Mouse (Mus musculus): ENCODE results near the gene Plet1. TPM values are rescaled to one million over a fixed set of nuclear protein-coding genes. Genes with fewer than 3 reads are reported as not detected.

Gene Plet1
- total RNA-seq, 4 experiments from 2014 or later = 0.87 to 2.5 (median 1.8) TPM

DNA sequence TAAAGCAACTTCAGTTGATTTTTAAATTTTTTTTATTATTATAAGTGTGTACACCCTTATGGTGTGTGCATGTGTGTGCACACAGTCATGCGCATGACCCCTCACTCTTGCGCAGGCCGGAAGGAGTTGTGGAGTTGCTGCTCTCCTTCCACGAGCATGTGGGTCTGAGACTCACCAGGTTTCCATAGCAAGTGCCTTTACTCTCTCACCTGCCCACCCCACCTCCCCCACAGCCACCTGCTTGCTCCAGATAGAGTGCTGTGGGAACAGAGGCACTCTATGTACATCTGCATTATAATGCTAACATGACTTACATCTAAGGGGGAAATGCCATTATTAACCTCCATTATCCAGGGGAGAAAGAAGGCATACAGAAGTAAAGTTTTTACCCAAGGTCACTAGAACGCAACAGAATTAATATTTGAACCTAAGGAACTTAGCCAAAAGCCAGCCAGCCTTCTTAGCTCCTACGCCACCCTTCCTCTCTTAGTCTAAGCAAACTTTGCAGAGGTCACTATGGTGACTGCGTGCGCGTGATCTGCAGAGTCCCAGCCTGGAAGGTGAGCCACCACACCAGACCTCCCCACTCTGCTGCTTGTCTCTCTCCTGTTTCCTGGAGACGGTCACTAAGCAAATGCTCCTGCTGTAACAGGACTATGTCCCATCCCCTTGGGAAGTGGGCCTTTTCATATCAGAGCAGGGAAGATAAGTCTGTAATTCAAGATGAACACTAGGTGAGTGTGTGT, 1.3 kb downstream of the Plet1 start:
- DNase-seq (ENCODE audit: low spot score) = no peak

DNA sequence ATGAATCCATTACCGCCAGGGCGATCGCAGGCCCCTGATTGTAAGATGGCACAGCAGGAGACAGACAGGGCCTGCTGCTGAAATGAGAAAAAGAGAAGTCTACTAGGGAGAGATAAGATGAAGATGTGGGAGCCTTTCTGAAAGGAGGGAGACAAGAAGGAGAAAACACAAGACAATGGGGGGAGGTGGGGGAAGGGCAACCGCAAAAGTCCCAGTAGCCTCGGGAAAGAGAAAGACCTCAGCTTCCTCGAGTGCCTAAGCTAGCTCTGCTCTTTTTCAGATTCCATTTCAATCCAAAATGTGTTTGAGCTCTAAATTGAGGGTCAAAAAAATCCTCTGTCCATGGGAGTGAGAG, 1.8 kb downstream of the Plet1 start:
- DNase-seq (ENCODE audit: low spot score) = no peak

DNA sequence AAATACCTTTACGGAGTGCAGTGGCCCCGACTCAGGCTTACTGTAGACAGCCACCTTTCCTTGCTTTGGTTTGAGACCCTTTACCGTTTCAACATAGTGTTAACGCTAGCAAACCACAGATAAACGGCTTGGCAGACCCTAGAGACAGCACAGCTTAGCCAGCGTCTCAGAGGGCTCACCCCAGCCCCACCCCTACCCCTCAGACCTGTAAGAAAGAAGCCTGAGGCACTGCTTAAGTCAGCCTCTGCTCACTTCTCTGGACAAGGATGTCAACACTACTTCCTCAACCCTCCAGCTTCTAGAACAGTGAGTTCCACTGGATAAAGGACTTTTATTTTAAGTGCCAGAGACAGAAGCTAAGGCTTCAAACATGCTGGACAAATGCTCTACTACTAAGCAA, 2.2 kb downstream of the Plet1 start:
- no peak for DNase-seq (ENCODE audit: low spot score)

DNA sequence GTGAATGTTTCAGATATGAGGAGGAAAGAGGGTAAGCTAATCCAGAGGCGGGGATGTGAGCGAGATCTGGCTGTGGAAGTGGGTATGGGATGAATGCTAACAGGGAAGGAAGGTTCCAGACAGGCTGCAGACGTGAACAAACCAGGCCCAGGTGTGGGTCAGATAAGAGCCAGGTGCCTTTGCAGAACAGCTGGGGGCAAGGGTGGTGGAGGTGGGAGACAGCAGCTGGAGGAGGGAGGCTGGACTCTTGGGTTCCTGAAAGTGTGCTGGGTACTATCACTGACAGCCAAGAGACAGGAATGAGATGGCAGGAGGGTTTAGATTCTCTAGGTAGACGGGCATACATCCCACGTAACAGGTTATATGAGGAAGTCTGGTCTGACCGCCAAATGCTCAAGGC, 2.8 kb downstream of the Plet1 start:
- DNase-seq (ENCODE audit: low spot score) = no peak

DNA sequence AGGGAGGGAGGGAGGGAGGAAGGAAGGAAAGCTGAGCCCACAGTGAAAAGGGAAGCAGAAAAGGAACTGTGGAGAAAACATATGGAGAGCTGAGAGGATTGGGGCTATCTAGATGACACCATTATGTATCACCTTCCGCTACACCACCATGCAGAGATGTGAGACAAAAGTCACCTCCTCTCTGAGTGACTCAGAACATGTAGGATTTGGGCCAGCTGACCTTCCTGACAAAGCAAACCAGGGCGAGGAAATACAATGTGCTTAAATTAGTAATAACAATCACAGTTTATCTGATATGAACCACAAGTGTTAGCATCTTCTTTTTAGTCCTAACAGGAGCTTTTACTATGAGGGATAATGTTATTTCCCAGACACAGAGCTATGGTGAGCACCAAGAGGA, 3.2 kb downstream of the Plet1 start:
- no peak for DNase-seq (ENCODE audit: low spot score)

DNA sequence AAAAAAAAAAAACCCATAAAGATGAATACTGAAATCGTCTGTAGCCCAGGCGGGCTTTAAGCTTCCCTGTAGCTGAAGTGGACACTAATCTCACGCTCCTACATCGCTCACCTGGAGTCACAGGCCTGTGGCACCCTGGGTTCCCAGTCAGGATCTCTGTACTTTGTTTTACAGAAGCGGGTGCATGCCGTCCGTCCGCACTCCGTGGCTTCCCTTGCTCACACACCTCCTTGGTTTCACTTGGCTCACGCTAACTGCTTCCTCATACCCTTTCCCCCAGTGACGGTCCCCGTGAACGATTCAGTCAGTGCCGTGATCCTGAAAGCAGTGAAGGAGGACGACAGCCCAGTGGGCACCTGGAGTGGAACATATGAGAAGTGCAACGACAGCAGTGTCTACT, 4.5 kb downstream of the Plet1 start:
- DNase-seq (ENCODE audit: low spot score) = no peak

DNA sequence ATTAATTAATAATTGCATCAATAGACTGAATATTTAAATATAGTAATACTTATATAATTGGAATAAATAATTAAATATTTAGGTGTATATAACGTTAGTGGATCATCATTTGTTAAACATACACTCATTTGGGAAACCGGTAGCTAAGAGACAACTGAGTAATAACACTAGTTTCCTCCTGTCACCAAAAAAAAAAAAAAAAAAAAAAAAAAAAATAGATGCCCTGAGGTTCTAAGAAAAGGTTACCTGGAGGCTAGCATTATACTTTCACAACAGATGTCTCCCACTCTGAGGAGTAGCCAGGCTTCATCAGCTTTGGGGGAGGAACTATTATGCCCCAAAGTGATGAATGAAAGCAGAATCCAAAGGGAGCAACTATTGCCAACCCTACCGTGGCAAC, 5.5 kb downstream of the Plet1 start:
- DNase-seq (ENCODE audit: low spot score) = no peak

DNA sequence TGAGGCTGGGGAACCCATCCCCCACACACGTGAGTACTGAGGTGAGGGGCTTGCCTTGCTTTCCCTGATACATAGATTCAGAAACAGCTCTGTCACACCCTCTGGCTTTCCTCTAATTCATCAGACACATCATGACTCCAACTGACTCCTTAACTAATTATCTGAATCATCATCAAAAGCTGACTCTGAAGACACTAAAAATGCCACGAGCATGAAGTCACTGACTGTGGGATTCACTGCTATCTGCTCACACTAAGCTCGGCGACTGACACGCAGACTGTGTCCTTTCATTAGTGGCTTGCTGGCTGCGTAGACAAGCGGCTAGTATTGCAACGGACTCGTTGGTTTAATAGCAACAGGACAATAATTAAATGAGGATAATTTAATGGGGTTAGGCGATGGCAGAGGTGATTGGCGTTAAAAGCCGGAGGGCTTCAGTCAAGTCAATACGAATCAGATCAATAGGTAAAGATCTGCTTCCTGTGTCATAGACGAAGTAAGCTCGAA, 6.2 kb downstream of the Plet1 start:
- DNase-seq (ENCODE audit: low spot score) = no peak

DNA sequence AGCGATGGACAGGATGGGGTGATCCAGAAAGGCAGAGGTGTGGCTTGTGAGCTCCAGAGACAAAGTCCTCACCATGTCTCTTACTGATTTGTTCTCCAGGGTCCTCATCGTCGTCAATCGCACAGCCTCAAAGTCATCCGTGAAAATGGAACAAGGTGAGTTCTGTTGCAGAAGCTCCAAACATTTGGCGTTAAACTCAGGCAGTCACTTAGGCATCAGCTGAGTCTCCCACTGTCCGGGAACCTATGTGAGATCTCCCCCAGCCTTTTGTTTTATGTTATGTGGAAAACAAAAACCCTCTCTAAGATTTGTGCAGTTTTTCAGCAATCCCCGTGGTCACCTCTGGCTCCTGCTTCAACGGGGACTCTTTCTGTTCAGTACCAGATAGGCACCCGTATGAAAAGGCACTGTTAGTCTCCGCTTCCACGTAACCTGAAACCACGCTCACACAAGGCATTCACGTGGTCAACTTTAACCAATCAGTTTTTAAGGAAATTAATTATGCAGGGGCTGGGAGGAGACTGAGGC, 6.7 kb downstream of the Plet1 start:
- peak; percentile 31 for DNase-seq (ENCODE audit: low spot score)

DNA sequence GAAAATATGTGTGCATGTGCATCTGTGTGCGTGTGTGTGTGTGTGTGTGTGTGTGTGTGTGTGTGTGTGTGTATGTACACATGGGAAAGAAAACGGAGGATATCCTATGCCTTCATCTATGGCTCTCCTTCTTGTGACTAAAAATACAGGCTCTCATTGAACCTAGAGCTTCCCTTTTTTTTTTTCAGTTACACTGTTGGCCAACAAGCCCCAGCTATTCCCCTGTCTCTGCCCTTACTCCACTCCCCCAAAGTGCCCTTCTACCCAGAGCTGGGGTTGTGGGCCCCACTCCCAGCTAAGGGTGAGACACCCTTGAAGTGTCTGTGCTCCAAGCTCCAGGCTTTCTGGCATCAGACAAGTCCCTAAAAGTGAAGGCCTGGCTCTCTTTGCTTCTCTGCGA, 8.6 kb downstream of the Plet1 start:
- no peak for DNase-seq (ENCODE audit: low spot score)

DNA sequence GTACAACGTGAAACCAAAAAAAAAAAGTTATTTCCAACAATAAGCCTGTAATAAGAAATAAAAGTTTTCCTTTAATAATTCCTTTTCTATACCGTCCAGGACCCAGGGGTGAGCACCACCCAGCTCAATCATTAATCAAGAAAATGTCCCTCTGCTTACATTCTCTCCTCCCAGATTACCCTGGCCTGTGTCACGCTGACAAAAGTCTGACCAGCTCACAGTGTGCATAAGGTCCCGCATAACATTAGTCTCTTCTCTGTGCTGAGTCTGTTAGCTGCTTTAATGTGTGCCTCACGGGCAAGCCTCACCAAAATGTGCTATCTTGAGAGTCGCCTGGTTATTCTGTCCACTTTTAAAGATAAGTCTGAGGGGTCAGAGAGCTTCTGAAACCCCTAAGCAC, 11.1 kb downstream of the Plet1 start:
- no peak for DNase-seq (ENCODE audit: low spot score)

DNA sequence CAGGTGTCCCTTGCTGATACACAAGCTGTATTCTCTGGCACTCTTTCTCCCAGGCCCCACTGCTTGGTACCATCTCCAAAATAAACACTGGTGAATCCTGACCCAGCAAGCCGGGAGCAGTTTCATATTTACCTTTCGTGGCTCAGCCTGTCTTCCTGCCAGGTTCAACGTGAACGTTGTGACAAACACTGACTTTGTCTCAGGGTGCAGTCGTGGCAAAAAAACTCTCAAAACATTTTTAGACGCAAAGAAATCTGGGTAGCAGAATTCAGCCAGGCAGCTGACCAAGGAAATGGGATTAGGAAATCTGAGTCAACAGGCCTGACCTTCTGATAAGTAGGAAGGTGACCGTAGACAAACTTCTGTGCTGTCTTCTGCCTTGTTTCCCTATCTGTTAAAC, 13.2 kb downstream of the Plet1 start:
- DNase-seq (ENCODE audit: low spot score) = no peak

DNA sequence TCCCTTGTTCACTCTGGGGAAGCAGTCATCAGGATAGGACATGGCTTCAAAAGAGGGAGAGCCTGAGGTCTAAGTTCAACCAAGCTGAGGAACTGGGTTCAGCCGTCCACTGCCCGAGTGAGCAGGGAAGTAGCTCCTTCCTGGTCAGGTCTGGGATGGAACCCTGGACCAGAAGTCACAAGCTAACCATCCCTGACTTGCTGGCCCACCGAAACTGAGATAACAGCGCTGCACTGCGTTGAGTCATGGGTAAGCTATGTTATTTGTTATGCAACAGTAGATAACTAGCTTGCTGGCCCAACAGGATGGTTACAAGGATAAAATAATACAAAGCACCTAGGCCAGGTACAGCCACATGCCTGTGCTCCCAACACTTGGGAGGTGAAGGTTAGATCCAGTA, 21.1 kb downstream of the Plet1 start:
- no peak for DNase-seq (ENCODE audit: low spot score)

DNA sequence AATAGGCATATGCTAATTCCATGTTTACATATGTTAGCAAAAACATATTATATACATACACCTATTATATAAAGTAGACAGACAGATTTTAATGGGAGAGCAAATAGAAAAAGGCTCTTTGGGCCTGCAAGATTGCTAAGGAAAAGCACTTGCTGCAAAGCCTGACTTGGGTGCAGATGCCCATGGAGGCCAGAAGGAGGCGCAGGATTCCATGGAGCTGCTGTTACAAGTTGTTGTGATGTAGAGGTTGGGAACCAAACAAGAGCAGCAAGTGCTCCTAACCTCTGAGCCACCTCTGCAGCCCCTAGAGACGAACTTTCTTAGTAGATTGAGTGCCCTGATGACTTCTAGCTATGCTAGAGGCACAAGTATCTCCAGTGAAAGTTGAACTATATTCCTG, 24.5 kb downstream of the Plet1 start:
- no peak for DNase-seq (ENCODE audit: low spot score)

DNA sequence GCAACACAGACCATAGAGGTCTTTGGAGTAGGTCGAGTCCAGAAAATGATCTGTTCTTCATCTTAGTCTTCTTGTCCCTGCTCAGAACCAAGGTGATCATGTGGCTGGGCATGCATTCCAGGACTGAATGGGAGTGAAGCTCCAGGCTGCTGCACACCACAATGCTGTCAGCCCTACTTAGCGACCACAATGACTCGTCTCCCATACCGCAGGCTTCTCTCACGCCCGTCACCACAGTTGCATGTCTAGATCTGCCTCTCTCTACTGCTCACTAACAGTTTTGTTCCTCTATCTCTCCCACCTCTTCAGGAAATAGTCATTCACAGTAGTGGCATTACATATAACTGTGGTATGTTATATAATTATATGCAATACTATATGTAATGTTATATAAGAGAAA, 26.4 kb downstream of the Plet1 start:
- DNase-seq (ENCODE audit: low spot score) = no peak

DNA sequence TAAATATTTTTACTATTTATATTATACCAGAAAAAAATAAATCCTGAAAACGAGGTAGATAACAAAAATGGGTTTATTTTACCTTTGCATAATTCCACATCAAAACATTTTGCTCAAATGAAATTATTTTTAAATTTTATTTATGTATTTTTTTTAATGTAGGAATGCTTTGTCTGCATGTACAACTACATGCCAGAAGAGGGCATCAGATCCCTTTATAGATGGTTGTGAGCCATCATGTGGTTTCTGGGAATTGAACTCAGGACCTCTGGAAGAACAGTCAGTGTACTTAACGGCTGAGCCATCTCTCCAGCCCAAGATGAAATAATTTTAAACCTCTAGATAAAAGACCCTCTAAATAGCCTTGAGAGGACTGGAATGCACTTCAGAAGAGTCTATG, 27.2 kb downstream of the Plet1 start:
- DNase-seq (ENCODE audit: low spot score) = no peak

DNA sequence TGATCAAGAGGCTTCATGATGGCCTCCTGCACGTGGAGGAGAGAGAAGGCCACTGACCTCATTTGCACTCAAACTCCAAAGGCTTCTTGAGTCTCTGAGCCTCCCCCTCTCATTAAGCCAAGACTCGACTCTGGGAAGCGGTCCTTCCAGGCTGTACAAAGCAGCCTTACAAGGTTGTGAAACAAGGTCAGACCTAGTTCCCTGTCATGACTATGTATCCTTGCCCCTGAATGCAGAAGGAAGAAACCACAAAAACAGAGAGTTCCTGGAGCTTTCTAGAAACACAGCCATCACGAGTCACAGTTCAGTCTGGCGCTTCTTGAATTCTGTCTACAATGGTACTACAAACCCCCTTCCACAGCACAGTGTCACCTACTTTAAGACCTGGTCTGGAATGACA, 28.2 kb downstream of the Plet1 start:
- no peak for DNase-seq (ENCODE audit: low spot score)

DNA sequence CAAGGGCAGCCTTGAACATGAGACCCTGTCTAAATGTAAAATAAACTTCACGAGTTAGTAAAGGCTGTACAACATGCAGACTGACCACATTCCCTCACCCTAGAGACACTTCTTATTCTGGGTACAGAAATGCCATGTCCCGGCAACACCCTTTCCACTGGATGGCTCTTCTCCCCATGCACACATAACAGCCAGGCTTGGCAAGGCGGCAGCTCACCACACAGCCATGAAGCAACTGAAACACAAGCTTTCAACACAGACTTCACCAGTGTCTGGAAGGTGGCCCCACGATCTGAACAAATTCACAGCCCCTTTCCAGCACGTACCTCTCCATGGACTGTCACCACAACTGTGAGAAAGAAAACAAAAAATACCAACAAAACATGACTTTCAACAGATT, 30.6 kb downstream of the Plet1 start:
- DNase-seq (ENCODE audit: low spot score) = no peak

DNA sequence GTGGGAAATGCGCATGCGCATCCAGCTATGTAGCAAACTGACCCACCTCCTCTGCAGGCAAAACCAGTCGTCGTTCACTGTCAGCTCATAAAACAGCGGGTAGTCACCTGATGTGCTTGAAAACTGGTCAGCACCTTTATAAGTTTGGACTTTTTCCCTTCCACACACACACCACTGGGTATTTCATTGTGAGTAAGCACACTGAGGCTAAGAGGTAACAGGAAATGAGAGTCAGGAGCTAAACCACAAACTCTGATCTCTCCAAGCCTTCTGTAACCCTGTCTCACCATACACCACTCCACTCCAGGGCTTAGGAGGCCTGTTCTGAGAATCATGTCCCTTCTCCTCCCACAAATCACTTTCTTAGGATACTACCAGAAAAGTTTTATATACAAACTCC, 31.3 kb downstream of the Plet1 start:
- no peak for DNase-seq (ENCODE audit: low spot score)

DNA sequence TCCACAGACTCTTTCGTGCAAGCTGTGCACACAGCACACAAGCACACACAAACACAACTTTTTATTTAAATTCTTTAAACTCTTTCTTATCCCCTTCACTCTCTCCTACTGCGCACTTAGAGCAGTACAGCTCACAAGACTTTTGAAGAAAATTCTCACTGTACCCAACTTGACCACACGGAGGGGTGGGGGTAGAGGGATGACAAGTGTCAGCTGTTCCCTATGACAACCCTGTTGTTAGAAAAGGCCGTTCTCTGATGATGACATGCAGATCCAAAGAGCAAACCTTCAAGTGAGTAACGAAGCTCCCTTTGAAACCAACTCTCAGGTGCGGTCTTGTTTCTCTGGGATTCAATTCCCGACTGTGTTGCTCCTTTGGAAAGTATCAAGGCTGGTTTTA, 33.5 kb downstream of the Plet1 start:
- DNase-seq (ENCODE audit: low spot score) = no peak

DNA sequence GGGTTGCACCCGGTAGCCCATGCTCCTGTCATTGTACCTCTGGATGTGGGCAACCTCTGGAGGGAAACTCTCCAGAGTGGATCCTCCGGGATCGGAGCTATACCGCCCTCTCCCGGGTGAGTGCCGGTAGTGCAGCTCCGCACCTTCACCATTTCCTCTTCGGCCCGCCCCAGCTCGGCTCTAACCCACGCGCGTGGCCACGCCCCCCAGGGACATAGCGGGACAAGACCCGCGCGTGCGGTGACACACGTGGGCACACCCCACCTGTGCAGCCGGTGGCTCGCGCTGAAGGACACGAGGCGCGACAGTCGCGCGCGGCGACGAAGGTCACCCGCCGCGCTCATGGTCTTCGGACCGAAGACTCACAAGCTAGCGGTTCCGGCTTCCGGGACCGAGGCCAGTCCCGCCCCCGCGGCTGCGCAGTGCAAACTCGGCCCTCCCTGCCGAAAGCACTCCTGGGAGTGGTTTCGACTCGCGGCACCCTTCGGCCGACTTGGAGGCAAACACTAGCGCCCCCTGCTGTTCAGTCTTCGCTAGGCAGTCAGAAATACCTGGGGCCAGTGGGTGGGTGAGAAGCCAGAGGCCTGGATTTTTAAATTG, 34.1 kb downstream of the Plet1 start, which contains the start of gene Pts:
Gene Pts (minus strand): TSS at position 432 of the 600 bp plus-strand sequence.
- peak; percentile 95 for DNase-seq (ENCODE audit: low spot score)

DNA sequence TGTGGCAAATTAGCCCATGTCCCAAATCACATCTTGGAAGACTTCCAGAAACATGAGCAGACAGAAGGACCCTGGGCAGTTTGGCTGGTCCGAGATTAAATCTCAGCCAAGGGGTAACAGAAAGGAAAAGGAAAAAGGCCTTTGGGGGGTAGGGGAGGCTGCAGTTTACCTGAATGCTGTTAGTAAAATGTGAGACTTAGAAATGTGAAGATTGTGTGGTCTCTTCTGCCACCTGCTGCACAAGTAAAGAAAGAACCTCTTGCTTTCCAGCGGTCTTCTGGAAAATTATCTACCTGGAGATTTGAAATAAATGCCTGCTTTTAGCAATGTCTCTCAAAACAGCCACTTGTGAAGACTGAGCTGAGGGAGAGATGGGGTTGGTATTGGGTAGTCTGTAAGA, 36.6 kb downstream of the Plet1 start:
- DNase-seq (ENCODE audit: low spot score) = no peak

DNA sequence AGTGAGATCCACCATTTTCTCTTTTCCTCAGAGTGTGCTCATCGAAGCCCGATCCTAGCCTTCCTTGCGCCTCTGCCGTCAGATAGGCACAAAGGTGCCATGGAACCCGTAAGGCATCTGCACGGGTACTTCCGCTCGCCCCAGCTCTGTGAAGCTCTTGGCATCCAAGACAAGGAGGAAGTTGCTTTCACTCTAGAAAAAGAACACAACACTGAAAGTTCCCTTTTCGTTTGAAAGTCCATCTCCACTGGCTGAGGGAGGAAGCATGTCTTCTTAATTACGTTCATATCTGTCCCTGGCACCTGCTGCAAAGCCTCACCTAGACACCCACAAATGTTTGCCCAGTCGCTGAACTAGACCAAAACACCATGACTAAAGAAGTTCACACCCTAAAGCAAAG, 39.0 kb downstream of the Plet1 start:
- DNase-seq (ENCODE audit: low spot score) = no peak
